Mouse (Mus musculus) limb, embryonic 15.5 days (tissue): ENCODE measurements at regions not wholly inside any gene's neighbourhood (a gene's known extent, or its start where the extent isn't known, plus 50 kb on each side); places are given as distances from the start of the nearest gene placed in this dataset.

Experiments
- ATAC-seq: fragments of 200-750 bp; cut with Nextera tagmentation; 2 replicates; pipeline ENCODE4 v1.8.0; 2017; ENCODE audit warnings: low read depth, moderate TSS enrichment; ENCODE audit not compliant: insufficient number of reproducible peaks, low FRiP score, low TSS enrichment
- H3K27ac ChIP-seq: fragments of 300-500 bp; sonication (generic); 2 replicates; pipeline ENCODE4 v1.5.1; 2015; ENCODE audit warnings: moderate library complexity, mild to moderate bottlenecking, inconsistent platforms
- H3K27me3 ChIP-seq: fragments of 300-500 bp; sonication (generic); 2 replicates; pipeline ENCODE4 v1.6.1; 2015; ENCODE audit warnings: inconsistent platforms
- H3K36me3 ChIP-seq: fragments of 300-500 bp; sonication (generic); 2 replicates; pipeline ENCODE4 v1.6.1; 2015; ENCODE audit warnings: inconsistent platforms
- H3K4me1 ChIP-seq: fragments of 300-500 bp; sonication (generic); 2 replicates; pipeline ENCODE4 v1.6.1; 2015; ENCODE audit warnings: inconsistent platforms
- H3K4me2 ChIP-seq: fragments of 300-500 bp; sonication (generic); 2 replicates; pipeline ENCODE4 v1.6.1; 2015; ENCODE audit warnings: mild to moderate bottlenecking, inconsistent platforms
- H3K4me3 ChIP-seq: fragments of 300-500 bp; sonication (generic); 2 replicates; pipeline ENCODE4 v1.5.1; 2015; ENCODE audit warnings: mild to moderate bottlenecking, inconsistent platforms
- H3K9ac ChIP-seq: fragments of 300-500 bp; sonication (generic); 2 replicates; pipeline ENCODE4 v1.6.1; 2015; ENCODE audit warnings: inconsistent platforms
- H3K9me3 ChIP-seq: fragments of 300-500 bp; sonication (generic); 2 replicates; pipeline ENCODE4 v1.6.1; 2016; ENCODE audit warnings: inconsistent platforms
- WGBS: fragments of 180-500 bp; shearing (Covaris S2); methylation state at CpG from one replicate; pipeline ENCODE4 v1.1.7; 2015; 5-methylcytosine and 5-hydroxymethylcytosine counted together

DNA sequence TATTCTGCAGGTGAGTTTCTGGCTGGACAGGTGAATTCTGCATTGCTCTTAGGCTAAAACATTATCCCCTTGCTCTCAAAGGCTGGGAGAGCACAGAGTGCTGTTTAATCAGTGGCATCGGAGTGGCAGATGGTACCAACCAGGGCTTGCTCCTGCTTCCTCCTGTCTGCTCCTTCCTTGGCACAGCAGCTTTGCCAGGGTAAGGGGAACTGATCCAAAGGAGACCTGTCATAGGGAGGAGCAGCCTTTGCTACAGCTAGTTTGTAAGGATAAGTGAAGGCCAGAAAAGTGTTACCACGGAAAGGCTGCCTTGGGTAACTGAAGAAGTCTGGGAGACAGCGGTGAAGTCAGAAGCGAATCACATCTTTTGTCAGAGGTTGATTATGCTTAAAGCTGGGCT lies 57.0 kb upstream of the Kctd3 start:
- no peak overlapping the region for H3K4me2 ChIP-seq
- no peak overlapping the region for H3K4me3 ChIP-seq
- WGBS = 88% methylated on average over 4 of the region's 4 CpGs
- H3K27me3 ChIP-seq = no peaks in the 10 kb centered on the region
- no peaks in the 10 kb centered on the region for H3K36me3 ChIP-seq
- H3K4me1 ChIP-seq = peaks cover 7% of the 10 kb centered on the region; the same call in 1 of the 2 replicates
- H3K9me3 ChIP-seq = no peaks in the 10 kb centered on the region
- no peak for ATAC-seq
- H3K27ac ChIP-seq = no peak overlapping the region
- H3K9ac ChIP-seq = no peak overlapping the region

DNA sequence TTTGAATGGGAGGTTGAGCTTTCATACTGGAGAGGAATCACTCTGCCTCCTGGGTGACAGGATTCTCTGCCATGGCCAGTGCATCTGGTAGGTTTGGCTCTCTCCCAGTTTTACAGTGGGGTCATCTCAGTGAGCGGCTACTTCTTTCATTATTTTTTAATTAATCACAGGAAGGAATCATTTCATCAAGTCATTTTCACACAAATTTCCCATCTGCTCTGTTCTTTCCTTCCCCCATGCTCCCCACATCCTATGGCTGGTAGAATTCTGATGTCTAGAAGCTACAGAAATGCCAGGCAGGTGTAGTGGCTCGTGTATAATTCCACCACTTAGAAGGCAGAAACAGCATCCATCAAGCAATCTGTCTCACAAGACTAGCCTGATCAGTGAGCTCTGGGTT lies 56.1 kb upstream of the Kctd3 start:
- no peak overlapping the region for H3K9ac ChIP-seq
- ATAC-seq = no peak
- no peak overlapping the region for H3K4me3 ChIP-seq
- H3K27ac ChIP-seq = no peak overlapping the region
- peaks cover 7% of the 10 kb centered on the region; the same call in 1 of the 2 replicates for H3K4me1 ChIP-seq
- no peaks in the 10 kb centered on the region for H3K36me3 ChIP-seq
- no peak overlapping the region for H3K4me2 ChIP-seq
- no peaks in the 10 kb centered on the region for H3K9me3 ChIP-seq
- no peaks in the 10 kb centered on the region for H3K27me3 ChIP-seq
- 70% methylated on average over 2 of the region's 2 CpGs for WGBS

DNA sequence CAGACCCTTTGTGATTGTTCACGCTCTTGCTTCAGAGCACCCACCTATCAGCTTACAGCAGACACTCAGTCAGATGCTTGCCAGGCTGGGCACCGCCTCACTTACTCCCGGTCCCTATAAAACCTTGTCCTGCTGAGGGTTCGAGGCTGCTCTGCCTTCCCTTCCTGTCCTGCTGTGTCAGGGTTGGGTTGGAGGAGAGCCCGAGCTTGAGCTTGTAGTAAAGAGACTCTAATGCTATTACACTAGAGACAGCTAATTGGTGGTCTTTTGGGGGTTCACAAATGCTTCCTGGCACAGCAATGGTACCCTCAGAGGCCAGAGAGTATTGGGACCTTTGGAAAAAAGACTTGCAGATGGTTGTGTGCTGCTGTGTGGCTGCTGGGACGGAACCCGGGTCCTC lies 55.6 kb upstream of the Kctd3 start:
- 83% methylated on average over 7 of the region's 7 CpGs for WGBS
- peaks cover 7% of the 10 kb centered on the region; the same call in 1 of the 2 replicates for H3K4me1 ChIP-seq
- no peak overlapping the region for H3K9ac ChIP-seq
- no peak for ATAC-seq
- no peak overlapping the region for H3K27ac ChIP-seq
- no peaks in the 10 kb centered on the region for H3K27me3 ChIP-seq
- H3K9me3 ChIP-seq = no peaks in the 10 kb centered on the region
- H3K36me3 ChIP-seq = no peaks in the 10 kb centered on the region
- H3K4me2 ChIP-seq = no peak overlapping the region
- H3K4me3 ChIP-seq = no peak overlapping the region
